Mouse (Mus musculus): ENCODE measurements around the gene Nagk. TPM values are rescaled to one million over a fixed set of nuclear protein-coding genes. Genes with fewer than 3 reads are reported as not detected.

Gene Nagk
- total and polyA plus RNA-seq, 3 experiments: 4.8 to 11.6 (median 9.8) TPM

DNA sequence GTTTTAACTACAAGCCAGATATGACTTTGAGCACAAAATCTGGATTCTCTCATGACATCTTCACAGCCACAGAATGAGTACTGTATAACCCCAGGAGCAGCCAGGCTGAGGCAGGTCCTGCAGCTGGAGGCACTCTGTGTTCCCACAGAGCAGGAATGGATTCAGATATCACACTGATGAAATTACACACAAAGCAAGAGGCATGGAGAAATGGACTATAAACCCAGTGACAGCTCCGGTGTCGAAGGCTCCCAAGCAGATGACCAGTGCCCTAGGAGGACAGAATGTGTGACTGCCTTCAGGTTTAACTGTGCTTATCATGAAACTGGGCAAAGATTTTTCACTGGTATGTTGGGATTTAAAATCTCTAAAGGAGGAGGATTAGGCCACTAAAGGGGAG lies 51.4 kb downstream of the Nagk start:
- no peak overlapping the region for H3K4me3 ChIP-seq (replicated peaks in 1 of 3; ENCODE audit: low read depth in 2 of 3, low read length in 2 of 3, poor library complexity in 1 of 3)
- no peaks in the 10 kb centered on the region for H3K9me3 ChIP-seq (replicated peaks; ENCODE audit: low read length)
- TF ChIP-seq USF1 (IDR thresholded peaks at IDR 0.05; ENCODE audit: low read depth, low read length): no peak
- no peak for TF ChIP-seq IRF4 (IDR thresholded peaks at IDR 0.05; ENCODE audit: low read depth, low read length)
- no peak for TF ChIP-seq CTCF (conservative IDR thresholded peaks at IDR 0.05 in 1 of 2, IDR thresholded peaks at IDR 0.05 in 1 of 2; ENCODE audit: low read depth in 2 of 2, low read length in 2 of 2)
- no peak for TF ChIP-seq BHLHE40 (IDR thresholded peaks at IDR 0.05; ENCODE audit: low read depth, low read length)
- TF ChIP-seq POLR2AphosphoS2 (IDR thresholded peaks at IDR 0.05; ENCODE audit: low read depth, low read length): no peak
- TF ChIP-seq MAX (IDR thresholded peaks at IDR 0.05; ENCODE audit: low read length): no peak
- no peak for TF ChIP-seq ZMIZ1 (IDR thresholded peaks at IDR 0.05; ENCODE audit: low read depth, low read length)
- TF ChIP-seq TBP (conservative IDR thresholded peaks at IDR 0.05; ENCODE audit: low read depth, low read length): no peak
- no peak for TF ChIP-seq MYC (IDR thresholded peaks at IDR 0.05; ENCODE audit: low read depth, low read length)
- no peak for TF ChIP-seq MXI1 (IDR thresholded peaks at IDR 0.05; ENCODE audit: low read depth, low read length)
- no peak for TF ChIP-seq MAZ (IDR thresholded peaks at IDR 0.05; ENCODE audit: low read depth, low read length)
- TF ChIP-seq NRF1 (IDR thresholded peaks at IDR 0.05; ENCODE audit: low read depth, low read length): no peak
- TF ChIP-seq MAFK (IDR thresholded peaks at IDR 0.05; ENCODE audit: insufficient replicate concordance, low read length): no peak
- TF ChIP-seq JUND (conservative IDR thresholded peaks at IDR 0.05; ENCODE audit: low read depth, low read length): no peak
- no peak for TF ChIP-seq UBTF (IDR thresholded peaks at IDR 0.05; ENCODE audit: low read depth, low read length)
- no peak for TF ChIP-seq ETS1 (conservative IDR thresholded peaks at IDR 0.05; ENCODE audit: low read depth, low read length)
- no peak for TF ChIP-seq USF2 (conservative IDR thresholded peaks at IDR 0.05; ENCODE audit: low read depth, low read length)
- no peaks in the 10 kb centered on the region for H3K36me3 ChIP-seq (replicated peaks in 1 of 2; ENCODE audit: control insufficient read depth in 1 of 2, insufficient read depth in 1 of 2, low read length in 1 of 2)
- H3K4me1 ChIP-seq (ENCODE audit: control insufficient read depth in 1 of 2, insufficient read depth in 2 of 2): no peaks in the 10 kb centered on the region
- peaks cover 10% of the 10 kb centered on the region for H3K27me3 ChIP-seq (replicated peaks)
- H3K9ac ChIP-seq (ENCODE audit: insufficient read depth, low read depth): no peak overlapping the region
- DNase-seq (ENCODE audit: extremely low read depth): no peak
- H3K79me2 ChIP-seq (replicated peaks; ENCODE audit: control insufficient read depth, extremely low read depth, insufficient read depth, poor library complexity, severe bottlenecking): no peaks in the 10 kb centered on the region
- no peak overlapping the region for H3K27ac ChIP-seq (ENCODE audit: insufficient read depth, low read depth)
- in situ Hi-C loops (cut with MboI; ENCODE audit: low pct_ligation_motif_present, low pct_unique_long_range_greater_than_20kb, low sequenced_read_pairs) (no loop called here), dilution Hi-C loops (cut with MboI; ENCODE audit: extremely low pct_ligation_motif_present, extremely low pct_unique_long_range_greater_than_20kb, low sequenced_read_pairs) (no loop called here)
- H3K4me2 ChIP-seq (ENCODE audit: insufficient read depth, low read depth, poor library complexity, severe bottlenecking): no peak overlapping the region

DNA sequence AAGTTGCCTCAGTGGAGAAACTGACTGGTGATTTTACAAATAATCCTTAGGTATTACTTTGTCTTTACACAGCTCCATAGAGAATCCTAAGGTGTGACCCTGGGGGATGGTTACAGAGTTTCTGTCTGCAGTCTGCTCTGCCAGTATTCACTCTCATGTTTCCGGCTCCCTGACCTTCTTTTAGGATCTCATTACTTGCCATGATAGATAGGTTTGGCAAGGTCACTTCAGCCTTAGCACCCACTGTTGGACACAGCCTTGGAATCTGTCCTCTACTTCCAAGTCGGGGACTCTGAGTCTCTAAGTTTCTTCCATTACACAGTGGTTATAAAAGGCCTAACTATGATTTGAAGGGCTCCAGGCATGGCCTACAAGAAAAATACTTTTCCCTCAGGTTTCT lies 54.7 kb downstream of the Nagk start:
- H3K27ac ChIP-seq (ENCODE audit: insufficient read depth, low read depth): no peak overlapping the region
- H3K9me3 ChIP-seq (replicated peaks; ENCODE audit: low read length): no peaks in the 10 kb centered on the region
- no peak overlapping the region for H3K9ac ChIP-seq (ENCODE audit: insufficient read depth, low read depth)
- in situ Hi-C loops (cut with MboI; ENCODE audit: low pct_ligation_motif_present, low pct_unique_long_range_greater_than_20kb, low sequenced_read_pairs): no loop called here
- H3K36me3 ChIP-seq (replicated peaks in 1 of 2; ENCODE audit: control insufficient read depth in 1 of 2, insufficient read depth in 1 of 2, low read length in 1 of 2): no peaks in the 10 kb centered on the region
- H3K4me1 ChIP-seq (ENCODE audit: control insufficient read depth in 1 of 2, insufficient read depth in 2 of 2): no peaks in the 10 kb centered on the region
- dilution Hi-C loops (cut with MboI; ENCODE audit: extremely low pct_ligation_motif_present, extremely low pct_unique_long_range_greater_than_20kb, low sequenced_read_pairs): no loop called here
- no peak overlapping the region for H3K4me3 ChIP-seq (replicated peaks in 1 of 3; ENCODE audit: low read depth in 2 of 3, low read length in 2 of 3, poor library complexity in 1 of 3)
- no peaks in the 10 kb centered on the region for H3K79me2 ChIP-seq (replicated peaks; ENCODE audit: control insufficient read depth, extremely low read depth, insufficient read depth, poor library complexity, severe bottlenecking)
- no peak overlapping the region for H3K4me2 ChIP-seq (ENCODE audit: insufficient read depth, low read depth, poor library complexity, severe bottlenecking)
- no peak for TF ChIP-seq GABPA (IDR thresholded peaks at IDR 0.05; ENCODE audit: insufficient replicate concordance, low read depth, low read length)
- no peak for TF ChIP-seq IRF4 (IDR thresholded peaks at IDR 0.05; ENCODE audit: low read depth, low read length)
- TF ChIP-seq TBP (conservative IDR thresholded peaks at IDR 0.05; ENCODE audit: low read depth, low read length): no peak
- no peak for TF ChIP-seq NRF1 (IDR thresholded peaks at IDR 0.05; ENCODE audit: low read depth, low read length)
- no peak for TF ChIP-seq POLR2A (IDR thresholded peaks at IDR 0.05; ENCODE audit: low read depth, low read length)
- no peak for TF ChIP-seq MAZ (IDR thresholded peaks at IDR 0.05; ENCODE audit: low read depth, low read length)
- no peak for TF ChIP-seq ETS1 (conservative IDR thresholded peaks at IDR 0.05; ENCODE audit: low read depth, low read length)
- no peak for TF ChIP-seq ZNF384 (IDR thresholded peaks at IDR 0.05; ENCODE audit: low read depth, low read length)
- TF ChIP-seq MEF2A (IDR thresholded peaks at IDR 0.05; ENCODE audit: borderline replicate concordance, low read depth, low read length): no peak
- TF ChIP-seq ZMIZ1 (IDR thresholded peaks at IDR 0.05; ENCODE audit: low read depth, low read length): no peak
- TF ChIP-seq JUN (IDR thresholded peaks at IDR 0.05; ENCODE audit: insufficient read depth, low read depth, low read length): no peak
- TF ChIP-seq EP300 (IDR thresholded peaks at IDR 0.05; ENCODE audit: low read length): no peak
- no peak for TF ChIP-seq MAFK (IDR thresholded peaks at IDR 0.05; ENCODE audit: insufficient replicate concordance, low read length)
- TF ChIP-seq TCF12 (IDR thresholded peaks at IDR 0.05; ENCODE audit: low read depth, low read length): no peak
- no peak for DNase-seq (ENCODE audit: extremely low read depth)
- H3K27me3 ChIP-seq (replicated peaks): peaks cover 8% of the 10 kb centered on the region

All from CH12.LX (cell line).